Mouse (Mus musculus): ENCODE data around the gene Tph1.
A peak's percentile ranks its signal among the peaks of the same experiment; 100 is the strongest.

The Tph1 gene

DNA sequence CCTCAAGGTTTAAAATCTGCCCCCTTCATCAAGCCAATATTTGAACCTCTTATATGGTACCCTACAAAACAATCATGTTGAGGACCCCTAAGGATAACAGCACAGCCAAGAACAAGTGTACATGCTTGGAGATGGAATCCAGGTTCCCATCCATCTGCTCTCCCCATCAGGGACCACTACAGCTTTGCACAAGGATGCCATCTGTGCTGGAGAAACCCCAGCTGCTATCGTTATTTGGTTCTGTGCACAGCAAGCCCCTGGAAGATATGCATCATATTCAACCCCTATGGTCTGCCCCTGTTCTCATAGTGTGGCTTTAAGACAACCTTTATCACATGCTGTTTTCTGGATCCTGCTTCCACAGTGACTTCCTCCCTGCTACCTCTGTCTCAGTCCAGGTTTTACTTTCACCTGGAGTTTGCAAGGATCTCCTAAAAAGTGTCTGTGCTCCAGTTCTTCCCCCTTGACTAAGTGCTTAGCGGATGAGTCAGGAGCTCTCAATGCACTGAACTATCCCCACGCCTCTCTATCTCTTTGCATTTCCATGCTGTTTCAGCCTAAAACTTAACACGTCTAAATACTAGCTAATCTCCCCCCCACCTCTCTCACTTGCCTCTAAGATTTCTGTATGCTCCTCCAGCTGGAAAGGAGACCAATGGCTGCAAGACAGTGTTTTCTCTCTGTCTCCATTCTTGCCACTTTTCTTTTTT is 23.8 kb downstream of the Tph1 start:
- no peak for DNase-seq (ENCODE audit: low spot score)

DNA sequence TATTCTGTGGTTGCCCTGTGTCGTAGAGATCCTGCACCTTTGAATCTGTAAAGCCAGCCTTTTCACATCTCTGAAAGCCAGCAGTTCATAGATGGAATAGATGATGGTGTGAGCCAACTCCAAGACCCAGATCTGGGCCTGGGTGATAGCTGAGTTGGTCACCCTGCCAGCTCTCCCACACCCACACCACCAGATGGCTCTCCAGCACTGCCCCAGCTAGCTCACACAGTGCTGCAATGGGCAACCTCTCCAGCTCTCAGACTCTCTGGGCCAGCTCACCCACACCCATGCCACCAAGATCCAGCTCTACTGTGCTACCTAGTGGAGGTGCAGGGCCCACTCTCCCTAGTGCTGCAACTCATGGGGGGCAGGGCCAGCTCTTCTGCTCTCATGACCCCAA is 29.2 kb downstream of the Tph1 start:
- no peak for DNase-seq (ENCODE audit: low spot score)

DNA sequence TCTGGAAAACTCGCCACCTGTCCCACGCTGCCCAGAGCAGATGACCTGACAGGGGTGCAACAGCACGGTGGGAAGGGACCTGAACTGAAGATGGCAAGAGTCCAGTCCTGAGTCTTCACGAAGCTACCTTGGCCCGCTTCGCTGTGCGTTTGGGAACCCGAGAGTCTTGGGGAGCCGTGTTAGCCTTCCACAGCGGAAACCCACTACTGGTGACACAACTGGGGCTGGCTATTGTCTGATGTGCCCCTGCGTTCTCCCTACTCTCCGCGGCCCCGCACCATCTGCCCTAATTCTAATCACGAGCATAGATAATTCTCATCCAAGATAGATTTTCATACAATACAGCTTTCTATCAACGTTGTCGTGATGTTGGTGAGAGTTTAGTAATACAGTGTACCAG is 32.3 kb downstream of the Tph1 start:
- no peak for DNase-seq (ENCODE audit: low spot score)

DNA sequence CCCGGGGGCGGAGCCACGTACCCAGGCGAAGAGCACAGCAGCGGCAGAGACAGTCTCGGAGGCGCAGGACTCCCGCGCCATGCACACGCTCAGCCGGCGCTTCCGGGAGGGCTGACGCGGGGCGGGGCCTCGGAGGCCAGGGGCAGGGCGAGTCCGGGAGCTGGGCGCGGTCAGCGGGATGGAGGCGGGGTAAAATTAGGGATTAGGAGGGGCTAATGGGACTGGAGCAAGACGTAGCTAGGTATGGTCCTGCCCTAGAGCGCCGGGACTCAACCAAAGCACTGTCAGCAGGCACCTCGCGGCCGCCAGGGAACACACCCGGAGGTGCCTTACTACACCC is 32.7 kb downstream of the Tph1 start, which contains the start of gene Sergef:
Sergef (minus strand) TSS at position 116 of the 340 bp plus-strand sequence.
- peak; percentile 94 for DNase-seq (ENCODE audit: low spot score)

DNA sequence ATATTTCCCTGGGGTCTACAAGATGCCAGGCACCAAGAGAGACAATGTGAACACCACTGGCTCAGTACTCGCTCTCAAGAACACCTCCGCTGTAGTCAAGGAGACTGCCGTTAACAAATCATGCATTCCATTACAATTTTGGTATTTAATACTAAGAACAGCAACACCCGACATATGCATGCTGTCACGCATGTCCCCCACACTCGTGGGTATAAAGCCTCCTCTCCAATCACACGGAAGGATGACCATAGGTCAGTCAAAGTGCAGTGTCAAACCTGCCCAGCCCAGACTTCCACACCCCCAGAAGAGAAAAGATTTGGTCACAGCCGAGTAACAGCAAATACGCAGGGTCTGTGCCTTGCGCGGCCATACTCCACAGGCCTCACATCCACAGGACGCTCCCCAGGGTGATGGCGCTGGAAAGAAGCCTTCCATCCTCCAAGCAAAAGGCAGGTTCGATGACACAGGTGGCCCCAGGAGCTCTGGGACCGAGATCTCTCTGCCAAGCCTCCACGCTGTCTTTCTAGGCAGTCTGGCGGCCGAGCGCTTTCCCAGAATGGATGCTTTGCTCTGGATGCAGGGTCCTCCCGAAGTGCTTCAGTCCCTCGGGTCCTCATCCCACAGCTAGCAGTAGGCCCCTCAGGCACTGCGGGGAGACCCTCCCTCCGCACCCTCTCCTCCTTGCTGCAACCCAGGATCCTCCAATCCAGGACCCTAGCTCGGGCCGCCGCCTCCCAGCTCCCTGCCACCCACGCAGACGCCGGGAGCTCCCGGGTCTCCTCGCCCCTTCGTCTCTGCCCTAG is 33.2 kb downstream of the Tph1 start:
- no peak for DNase-seq (ENCODE audit: low spot score)

DNA sequence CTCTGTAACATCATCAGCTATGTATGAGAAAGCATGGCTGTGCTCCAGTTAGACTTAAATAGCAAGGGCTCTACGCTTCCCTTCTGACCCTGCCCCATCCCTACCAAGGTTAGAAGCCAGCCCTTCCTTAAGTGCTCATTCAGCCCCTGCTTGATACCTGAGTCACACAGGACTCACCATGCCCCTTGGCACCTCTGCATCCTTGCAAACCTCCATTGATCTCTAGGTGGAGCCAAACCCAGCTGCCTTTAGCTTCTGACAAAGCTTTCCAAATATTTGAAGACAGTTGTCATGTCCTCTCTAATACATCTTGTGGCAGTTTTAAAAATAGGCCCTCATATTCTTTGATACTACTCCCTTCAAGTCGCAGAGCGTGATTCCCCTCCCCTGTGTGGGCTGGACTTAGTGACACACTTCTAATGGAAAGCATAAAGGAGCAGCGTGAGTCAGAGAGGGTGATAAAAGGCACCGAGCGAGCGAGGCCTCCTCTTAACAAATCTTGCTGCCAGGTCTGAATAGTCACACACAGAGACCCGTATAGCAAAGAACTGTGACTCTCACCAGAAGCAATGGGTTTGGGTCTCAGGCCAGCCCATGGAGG is 43.9 kb downstream of the Tph1 start:
- DNase-seq (ENCODE audit: low spot score): peak; percentile 7

DNA sequence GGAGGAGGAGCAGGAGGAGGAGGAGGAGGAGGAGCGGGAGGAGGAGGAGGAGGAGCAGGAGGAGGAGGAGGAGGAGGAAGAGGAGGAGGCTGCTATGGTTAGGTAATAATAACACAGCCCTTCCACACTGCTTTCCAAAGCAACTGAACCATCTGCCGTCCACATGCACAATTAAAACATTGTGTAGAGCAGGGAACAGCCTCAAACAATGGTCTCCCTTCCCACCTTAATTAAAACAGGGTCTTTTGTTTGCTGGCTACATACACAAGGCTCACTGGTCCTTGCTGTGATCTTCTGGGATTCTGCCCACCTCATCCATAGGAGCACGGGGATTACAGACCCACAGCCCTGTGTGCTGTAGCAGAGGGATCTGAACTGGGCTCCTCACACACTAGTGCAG is 48.4 kb downstream of the Tph1 start:
- DNase-seq (ENCODE audit: low spot score): no peak

DNA sequence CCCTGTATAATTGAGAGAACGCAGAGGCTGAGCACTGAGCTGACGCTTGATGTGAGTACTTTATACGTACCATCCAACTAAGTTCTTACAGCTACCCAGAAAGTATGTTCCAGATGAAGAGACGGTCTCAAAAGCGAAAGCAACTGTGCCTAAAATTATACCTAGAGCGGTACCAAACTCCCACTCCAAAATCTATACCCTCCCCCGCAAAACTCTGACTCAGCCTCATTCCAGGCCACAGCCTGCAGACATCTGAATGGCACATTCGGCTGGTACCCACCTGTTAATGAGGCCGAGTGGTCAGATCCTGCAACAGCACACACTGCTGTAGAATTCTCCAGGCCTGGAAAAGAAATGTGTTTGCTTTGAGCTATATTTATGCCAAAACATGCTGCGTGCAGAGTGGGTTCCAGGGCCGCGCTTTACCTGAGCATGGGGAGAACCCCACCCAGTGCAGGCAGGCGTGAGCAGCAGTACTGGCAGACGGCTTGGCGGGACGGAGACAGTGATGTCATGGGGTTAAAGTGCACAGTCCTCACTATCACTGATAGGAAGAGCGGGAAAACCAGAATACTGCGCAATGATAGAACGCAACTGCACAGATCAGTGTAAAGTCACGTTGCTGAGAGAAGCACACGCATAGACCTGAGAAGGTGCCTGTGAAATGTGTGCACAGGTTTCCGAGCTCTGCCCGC is 53.8 kb downstream of the Tph1 start:
- DNase-seq (ENCODE audit: low spot score): no peak

DNA sequence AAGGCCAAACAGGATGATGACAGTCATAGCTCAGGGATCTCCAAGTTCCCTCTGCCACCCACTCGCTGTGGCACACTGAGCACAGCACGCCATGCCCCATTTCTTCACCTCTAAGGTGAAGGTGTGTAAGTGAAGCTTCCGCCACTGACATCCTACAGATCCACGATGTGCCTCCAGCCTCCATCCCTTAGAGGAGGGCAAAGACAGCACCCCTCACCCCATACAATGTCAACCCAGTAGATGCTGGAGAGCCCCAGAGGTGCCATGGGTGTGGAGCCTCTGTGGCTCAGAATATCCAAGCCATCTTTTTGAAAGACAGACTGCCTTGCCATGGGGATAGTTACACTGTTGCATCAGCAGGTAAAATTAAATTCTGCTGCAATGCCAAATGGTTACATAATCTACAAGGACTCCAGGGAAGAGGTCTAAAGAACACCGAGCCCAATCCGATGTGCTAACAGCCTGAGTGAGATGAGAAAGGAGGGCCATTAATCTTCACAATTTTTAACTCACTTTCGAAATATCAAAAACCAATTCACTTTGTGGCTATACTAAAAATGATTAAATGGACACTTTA is 55.8 kb downstream of the Tph1 start:
- no peak for DNase-seq (ENCODE audit: low spot score)

DNA sequence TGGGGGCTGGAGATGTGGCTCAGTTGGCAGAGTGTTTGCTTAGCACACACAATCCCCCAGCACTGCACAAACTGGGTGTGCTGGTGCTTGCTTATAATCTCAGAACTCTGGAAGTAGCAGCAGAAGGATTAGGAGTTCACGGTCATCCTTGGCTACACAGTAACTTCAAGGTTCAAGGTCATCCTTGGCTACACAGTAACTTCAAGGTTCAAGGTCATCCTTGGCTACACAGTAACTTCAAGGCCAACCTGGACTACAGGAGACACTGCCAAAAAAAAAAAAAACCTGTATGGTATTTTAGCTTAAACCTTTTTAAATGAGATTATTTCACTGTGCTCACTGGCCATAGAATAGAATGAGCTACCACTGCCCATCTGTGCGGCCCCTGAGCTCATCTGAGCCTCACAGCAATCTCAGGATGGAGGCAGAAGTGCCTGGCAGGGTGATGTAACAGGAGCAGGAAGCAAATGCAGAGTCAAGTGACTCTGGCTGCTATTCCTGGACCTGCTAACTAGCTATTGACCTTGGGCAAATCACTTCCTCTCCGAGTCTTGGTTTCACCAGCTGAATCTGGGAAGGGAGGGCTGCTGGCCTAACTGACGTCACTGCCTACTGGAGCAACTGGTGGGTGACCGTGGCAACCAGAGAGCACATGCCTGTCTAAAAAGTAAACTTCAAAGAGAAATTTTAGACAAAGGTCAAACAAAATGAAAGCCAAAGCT is 56.9 kb downstream of the Tph1 start:
- DNase-seq (ENCODE audit: low spot score): peak; percentile 15

DNA sequence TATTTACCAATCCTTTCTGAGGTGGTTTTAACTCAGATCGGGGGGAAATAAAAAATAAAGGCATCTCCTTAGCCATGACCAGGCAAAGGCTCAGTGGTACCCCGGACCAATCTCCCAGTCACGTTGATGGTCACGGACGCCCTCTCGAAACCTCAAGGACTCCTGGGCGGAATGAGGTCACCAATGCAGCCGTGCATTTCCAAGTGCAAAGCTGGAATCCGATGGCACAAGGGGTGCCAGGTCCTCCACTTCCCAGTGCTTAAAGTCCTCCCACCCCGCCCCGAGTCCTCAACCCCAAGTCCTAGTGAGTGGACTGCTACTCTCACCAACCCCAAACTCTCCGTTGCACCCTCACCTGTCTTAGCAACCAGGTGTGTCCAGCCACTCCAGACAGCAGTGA is 58.1 kb downstream of the Tph1 start:
- DNase-seq (ENCODE audit: low spot score): no peak

DNA sequence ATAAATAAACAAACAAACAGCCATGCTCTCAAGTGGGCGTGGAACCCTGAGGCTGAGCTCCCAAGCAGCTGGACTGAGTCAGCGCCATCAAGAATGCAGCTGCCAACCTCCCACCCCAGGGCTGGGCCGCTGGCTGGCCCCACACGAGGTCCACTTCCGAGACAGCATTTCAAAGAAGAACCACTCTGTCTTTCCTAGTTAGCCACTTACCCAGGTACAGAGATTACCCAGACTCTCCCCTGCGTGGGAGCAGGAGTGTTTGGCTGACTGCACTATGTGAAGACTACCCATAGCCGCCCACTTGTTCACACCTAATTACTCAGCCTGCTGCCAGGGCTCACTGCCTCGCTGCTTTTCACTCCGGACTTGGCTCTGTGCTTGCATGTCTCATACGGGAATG is 59.2 kb downstream of the Tph1 start:
- no peak for DNase-seq (ENCODE audit: low spot score)

DNA sequence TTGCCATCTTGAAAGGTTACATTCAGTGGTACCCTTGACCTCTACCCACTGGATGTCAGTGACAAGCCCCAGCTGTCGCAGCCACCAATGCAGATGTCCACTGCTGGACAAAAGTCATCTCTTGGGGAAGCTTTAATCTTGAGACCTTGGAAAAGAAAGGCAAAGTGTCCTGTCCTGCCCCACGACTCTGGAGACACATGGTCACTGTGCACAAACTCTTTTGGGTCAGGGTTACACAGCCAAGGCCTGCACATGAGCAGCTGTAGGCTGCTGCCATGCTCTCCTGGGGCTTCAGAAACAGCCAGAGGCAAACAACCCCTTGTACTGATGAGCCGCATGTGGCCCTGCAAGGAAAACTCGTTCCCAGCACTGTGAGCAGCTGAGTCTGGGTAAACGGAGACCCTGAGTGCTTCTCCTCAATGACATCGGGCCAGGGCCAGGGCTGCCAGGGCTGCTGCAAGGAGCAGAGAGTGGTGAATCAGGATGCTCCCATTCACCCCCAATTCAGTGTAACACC is 59.9 kb downstream of the Tph1 start:
- DNase-seq (ENCODE audit: low spot score): no peak

DNA sequence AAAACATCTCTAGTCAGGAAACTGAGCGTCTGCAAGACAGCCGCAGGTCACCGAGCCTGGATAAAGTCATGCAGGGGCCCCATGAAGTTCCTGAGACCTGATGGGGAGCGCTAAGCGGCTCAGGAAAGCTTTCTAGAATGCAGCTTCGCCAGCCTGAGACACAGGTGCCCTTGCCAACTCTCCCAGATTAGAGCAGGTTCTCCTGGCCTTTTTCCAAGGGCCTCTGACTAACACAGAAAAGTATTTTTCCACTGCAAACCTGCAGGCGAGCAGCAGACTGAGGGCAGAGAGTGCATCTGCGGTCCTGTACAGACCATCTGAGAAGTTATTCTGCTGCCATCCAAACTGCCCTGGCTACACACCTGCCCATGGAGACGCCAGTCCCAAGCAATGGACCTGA is 60.4 kb downstream of the Tph1 start:
- DNase-seq (ENCODE audit: low spot score): no peak

DNA sequence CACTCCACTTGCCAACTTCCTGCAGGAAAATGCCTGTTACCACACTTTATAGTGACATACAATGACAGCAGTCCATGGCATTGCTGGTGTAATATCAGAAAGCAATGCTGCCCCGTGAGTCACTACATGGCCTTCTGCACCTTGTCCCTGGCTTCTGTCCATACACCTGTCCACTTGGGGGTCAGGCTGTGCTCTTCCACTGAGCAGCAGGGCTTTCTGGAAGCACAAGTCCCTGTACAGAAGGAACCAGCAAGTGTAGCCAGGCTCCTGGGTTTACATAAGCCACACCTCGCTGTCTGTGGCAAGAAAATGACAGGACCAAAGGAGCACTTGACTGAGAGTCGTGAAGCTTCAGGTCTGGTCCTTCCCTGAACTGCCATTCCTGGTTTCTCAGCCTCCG is 63.0 kb downstream of the Tph1 start:
- DNase-seq (ENCODE audit: low spot score): no peak

DNA sequence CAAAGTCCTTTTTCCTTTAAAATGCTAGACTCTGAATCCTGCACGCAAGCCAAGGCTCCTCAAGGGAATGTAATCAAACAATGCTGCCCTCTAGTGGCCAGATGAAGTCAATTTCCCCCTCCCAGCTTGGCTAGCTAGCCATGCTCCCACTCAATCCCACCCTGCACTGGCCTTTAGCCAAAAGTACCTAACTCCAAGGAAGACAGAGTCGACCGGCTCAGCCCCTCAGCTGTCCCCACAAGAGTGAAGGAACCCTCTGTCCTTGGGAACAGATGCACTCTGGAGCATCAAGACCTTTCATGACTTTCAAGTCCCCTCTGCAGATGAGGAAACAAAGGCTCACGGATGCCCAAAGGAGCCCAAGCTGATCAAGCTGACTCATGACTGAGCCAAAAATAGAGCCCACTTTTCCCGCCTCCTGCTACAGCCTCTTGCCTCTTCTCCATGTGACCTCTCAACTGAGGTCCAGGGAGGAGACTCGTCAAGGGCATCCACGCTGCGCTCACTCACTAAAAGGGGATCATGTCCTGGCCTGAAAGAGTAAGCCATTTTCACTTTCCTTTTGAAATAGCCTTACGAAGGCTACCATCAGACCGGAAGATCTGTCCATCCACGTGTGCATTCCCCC is 64.8 kb downstream of the Tph1 start:
- DNase-seq (ENCODE audit: low spot score): peak; percentile 93

DNA sequence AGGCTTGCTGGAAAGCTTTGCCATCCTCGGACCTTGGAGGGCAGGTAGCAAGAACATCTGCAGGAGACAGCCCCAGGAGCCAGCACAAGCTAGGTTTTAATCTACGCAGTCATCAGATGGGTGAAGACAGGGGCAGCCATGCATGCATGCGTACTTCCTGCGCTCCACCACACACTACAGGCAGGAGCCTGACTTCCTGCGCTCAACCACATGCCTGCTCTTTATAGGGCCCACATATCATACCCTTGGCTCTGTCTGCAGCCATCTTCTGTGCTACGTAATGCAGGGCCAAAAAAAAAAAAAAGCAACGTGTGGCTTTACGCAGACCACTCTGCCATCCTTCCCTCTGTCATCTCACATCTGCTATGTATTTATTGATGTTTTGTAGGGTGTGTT is 65.3 kb downstream of the Tph1 start:
- DNase-seq (ENCODE audit: low spot score): no peak

DNA sequence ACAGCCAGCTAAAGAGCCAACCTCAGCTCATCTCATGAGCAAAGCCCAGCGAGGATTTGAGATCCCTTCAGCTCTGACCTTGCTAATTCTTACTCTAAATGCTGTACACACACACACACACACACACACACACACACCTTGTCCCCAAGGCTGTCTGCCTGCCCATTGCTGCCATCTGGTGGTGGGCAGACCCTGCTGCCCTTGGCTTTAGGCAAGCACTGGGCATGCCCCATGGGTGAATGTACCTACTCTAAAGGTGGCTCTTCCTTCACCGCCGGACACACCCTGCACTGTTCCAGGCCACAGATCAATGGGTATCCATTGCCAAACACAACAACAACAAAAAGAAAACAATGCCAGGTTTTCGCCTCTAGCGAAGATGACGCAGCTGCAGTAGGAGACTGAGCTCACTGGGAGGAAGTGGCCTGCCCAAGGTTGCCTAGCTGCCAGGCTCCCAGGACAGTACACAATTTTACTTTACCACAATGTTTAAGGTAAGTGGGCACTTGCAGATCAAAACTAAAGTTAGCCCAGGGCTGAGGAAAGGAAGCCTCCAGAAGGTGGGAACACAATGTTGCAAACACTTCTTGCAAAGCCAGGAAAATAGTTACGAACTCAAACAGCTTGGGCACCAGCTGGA is 65.8 kb downstream of the Tph1 start:
- peak; percentile 77 for DNase-seq (ENCODE audit: low spot score)

DNA sequence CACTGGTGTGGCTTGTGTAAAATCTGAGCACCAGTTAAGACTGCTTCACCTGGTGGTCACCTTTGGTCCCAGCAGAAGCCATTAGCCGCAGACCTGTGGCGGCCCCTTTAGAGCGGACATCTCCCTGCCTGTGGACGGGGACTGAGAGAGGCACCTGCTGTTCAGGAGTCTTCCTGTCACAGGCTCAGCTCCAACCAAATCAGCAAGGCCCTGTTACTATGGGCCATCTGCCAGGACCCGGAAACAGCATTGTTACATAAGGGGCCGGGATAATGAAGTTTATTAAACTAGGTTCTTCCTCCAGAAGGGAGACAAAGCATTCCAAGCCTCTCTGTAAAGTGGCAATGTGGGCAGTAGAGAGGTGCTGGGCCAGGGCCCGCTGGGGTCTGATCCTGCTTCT is 69.3 kb downstream of the Tph1 start:
- no peak for DNase-seq (ENCODE audit: low spot score)

DNA sequence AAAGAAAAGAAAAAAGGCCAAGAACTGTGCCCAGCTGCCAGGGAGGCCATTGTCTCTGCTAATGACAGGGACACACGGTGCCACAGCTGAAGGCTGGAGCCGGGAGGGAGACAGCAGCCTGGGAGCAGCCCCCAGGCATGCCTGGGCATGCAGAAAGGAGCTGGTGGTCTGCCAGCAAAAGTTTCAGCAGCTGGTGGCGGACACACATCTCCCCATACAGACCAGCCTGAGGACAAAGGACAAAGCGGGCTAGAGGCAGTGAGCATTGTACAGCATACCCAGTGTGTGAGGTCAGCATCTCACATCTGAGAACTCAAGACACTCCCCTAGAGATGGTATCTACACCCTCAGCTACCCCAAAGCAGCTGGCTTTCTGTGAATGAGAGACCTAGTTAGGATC is 70.3 kb downstream of the Tph1 start:
- DNase-seq (ENCODE audit: low spot score): peak; percentile 15

DNA sequence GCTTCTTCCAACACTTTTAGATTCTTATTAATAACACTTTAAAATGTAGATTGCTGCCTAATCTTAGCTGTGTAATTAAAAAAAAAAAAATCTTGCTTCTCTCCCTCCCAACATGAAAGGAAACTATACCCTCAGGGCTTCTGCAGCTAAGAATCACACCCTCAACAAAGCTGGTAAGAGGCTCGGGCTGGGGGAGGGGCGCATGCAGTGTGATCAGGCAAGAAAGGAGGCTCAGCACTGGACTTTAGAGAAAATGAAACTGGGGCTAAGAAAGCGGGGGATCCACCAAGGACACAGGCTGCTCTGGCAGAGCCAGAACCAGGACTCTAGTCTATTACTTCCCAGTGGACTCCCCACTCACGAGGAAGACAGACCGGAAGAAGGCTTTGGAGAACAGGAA is 71.2 kb downstream of the Tph1 start:
- peak; percentile 48 for DNase-seq (ENCODE audit: low spot score)
